Mouse (Mus musculus): ENCODE measurements around the gene Hdac8. TPM values are rescaled to one million over a fixed set of nuclear protein-coding genes. Genes with fewer than 3 reads are reported as not detected.

Gene Hdac8
- total RNA-seq, 4 experiments from 2014 or later, result 14.0 to 17.1 (median 15.5) TPM

GRCm38 (mm10) chrX:102341688-102342087 is 163.5 kb downstream of the Hdac8 start:
- DNase-seq (ENCODE audit: low spot score in 2 of 2), result peak in 1 of 2 experiments; percentile 16

GRCm38 (mm10) chrX:102339396-102340155 is 165.6 kb downstream of the Hdac8 start:
- DNase-seq (ENCODE audit: low spot score in 2 of 2), result no peak

GRCm38 (mm10) chrX:102319696-102320095 is 185.5 kb downstream of the Hdac8 start:
- DNase-seq (ENCODE audit: low spot score in 2 of 2), result no peak

- DNase-seq (ENCODE audit: low spot score in 2 of 2), result no peak
Observed at GRCm38 (mm10) chrX:102319252-102319651, 185.9 kb downstream of the Hdac8 start.

- no peak for DNase-seq (ENCODE audit: low spot score in 2 of 2)
Observed at GRCm38 (mm10) chrX:102318782-102319181, 186.4 kb downstream of the Hdac8 start.

GRCm38 (mm10) chrX:102311119-102311518 is 194.0 kb downstream of the Hdac8 start:
- DNase-seq (ENCODE audit: low spot score in 2 of 2), result no peak

GRCm38 (mm10) chrX:102307511-102307910 is 197.6 kb downstream of the Hdac8 start:
- DNase-seq (ENCODE audit: low spot score in 2 of 2), result no peak

GRCm38 (mm10) chrX:102305806-102306205 is 199.4 kb downstream of the Hdac8 start:
- DNase-seq (ENCODE audit: low spot score in 2 of 2), result no peak

- DNase-seq (ENCODE audit: low spot score in 2 of 2), result no peak
Observed at GRCm38 (mm10) chrX:102304914-102305313, 200.2 kb downstream of the Hdac8 start.

- no peak for DNase-seq (ENCODE audit: low spot score in 2 of 2)
Observed at GRCm38 (mm10) chrX:102302476-102302875, 202.7 kb downstream of the Hdac8 start.

- no peak for DNase-seq (ENCODE audit: low spot score in 2 of 2)
Observed at GRCm38 (mm10) chrX:102284889-102285288, 220.3 kb downstream of the Hdac8 start.

- DNase-seq (ENCODE audit: low spot score in 2 of 2), result no peak
Observed at GRCm38 (mm10) chrX:102262620-102263345, 242.4 kb downstream of the Hdac8 start.

- DNase-seq (ENCODE audit: low spot score in 2 of 2), result no peak
Observed at GRCm38 (mm10) chrX:102259772-102260171, 245.4 kb downstream of the Hdac8 start.

GRCm38 (mm10) chrX:102253892-102254291 is 251.3 kb downstream of the Hdac8 start:
- peak in 1 of 2 experiments; percentile 7 for DNase-seq (ENCODE audit: low spot score in 2 of 2)

GRCm38 (mm10) chrX:102251937-102252860 is 253.0 kb downstream of the Hdac8 start, which contains the start of gene Cited1:
Gene Cited1 (minus strand): TSS chrX:102252181.
- peak; percentile 20 to 36 for DNase-seq (ENCODE audit: low spot score in 2 of 2)

- no peak for DNase-seq (ENCODE audit: low spot score in 2 of 2)
Observed at GRCm38 (mm10) chrX:102251221-102251936, 253.8 kb downstream of the Hdac8 start.

- DNase-seq (ENCODE audit: low spot score in 2 of 2), result no peak
Observed at GRCm38 (mm10) chrX:102250891-102251170, 254.3 kb downstream of the Hdac8 start.

- DNase-seq (ENCODE audit: low spot score in 2 of 2), result no peak
Observed at GRCm38 (mm10) chrX:102250150-102250890, 254.8 kb downstream of the Hdac8 start.

- no peak for DNase-seq (ENCODE audit: low spot score in 2 of 2)
Observed at GRCm38 (mm10) chrX:102244334-102244733, 260.8 kb downstream of the Hdac8 start.
